Comparison of ENCODE assay signal across 31 mouse cellular contexts in the genomic region with DNA sequence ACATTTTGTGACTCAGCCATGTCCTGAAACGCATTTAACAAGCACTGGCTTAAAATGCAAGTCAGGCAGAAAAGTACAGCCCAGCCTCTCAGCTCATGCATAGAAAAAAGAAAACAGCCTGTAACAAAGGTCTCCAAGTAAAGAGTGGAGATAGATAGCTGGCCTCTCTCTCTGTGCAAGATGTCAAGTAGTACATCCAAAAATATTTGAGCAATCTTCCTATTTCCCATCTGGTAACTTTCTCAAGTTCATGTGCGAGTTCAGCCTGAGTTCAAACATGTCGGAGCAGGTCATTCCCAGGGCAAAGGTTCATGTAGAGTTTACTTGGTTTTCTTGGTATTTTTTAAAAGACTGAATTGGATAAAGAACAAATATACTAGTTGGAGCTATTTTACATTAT. TPM values are rescaled to one million over a fixed set of nuclear protein-coding genes. Genes with fewer than 3 reads are reported as not detected.
DNase-seq lines count a peak whose midpoint lies in the region; ATAC-seq lines count a peak whose summit lies in the region.
"Had no signal": no experiment of that assay in that cellular context is flagged by ENCODE, and none has a peak within 500 bp of the region (broad histone marks: within the 10 kb centered on the region; RNA-seq: fewer than 3 reads in every experiment).

No protein-coding gene starts in this region.

- no peak overlapping the region for H3K4me2 ChIP-seq in heart, embryonic 12.5 days
- no peak overlapping the region for H3K4me2 ChIP-seq in lung, embryonic 16.5 days (ENCODE audit: low read depth, low read length)
- H3K4me2 ChIP-seq: heart, embryonic 15.5 days; limb, embryonic 12.5 days; midbrain, embryonic 12.5 days; neural tube, embryonic 15.5 days had no signal

- H3K27me3 ChIP-seq in heart, embryonic 12.5 days (replicated peaks), result no peaks in the 10 kb centered on the region
- H3K27me3 ChIP-seq in lung, embryonic 16.5 days (ENCODE audit: control insufficient read depth, insufficient read depth, low read depth, low read length), result no peaks in the 10 kb centered on the region
- H3K27me3 ChIP-seq: heart, embryonic 15.5 days; limb, embryonic 12.5 days; midbrain, embryonic 12.5 days; neural tube, embryonic 15.5 days had no signal

- ATAC-seq in heart, embryonic 12.5 days (ENCODE audit: insufficient number of reproducible peaks, low FRiP score), result no peak
- peak; percentile 75 for ATAC-seq in lung, embryonic 16.5 days (ENCODE audit: low read depth)
- ATAC-seq: forebrain, embryonic 16.5 days; hindbrain, embryonic 16.5 days had no signal

- H3K9me3 ChIP-seq in heart, embryonic 12.5 days (replicated peaks), result no peaks in the 10 kb centered on the region; the same call in 1 of the 2 replicates
- H3K9me3 ChIP-seq in lung, embryonic 16.5 days (ENCODE audit: control insufficient read depth, low read length), result no peaks in the 10 kb centered on the region
- H3K9me3 ChIP-seq: forebrain, embryonic 10.5 days; heart, embryonic 15.5 days; hindbrain, embryonic 10.5 days; limb, embryonic 12.5 days; midbrain, embryonic 12.5 days; neural tube, embryonic 15.5 days had no signal

- no peaks in the 10 kb centered on the region for H3K36me3 ChIP-seq in heart, embryonic 12.5 days
- no peaks in the 10 kb centered on the region for H3K36me3 ChIP-seq in lung, embryonic 16.5 days (ENCODE audit: control insufficient read depth, insufficient read depth, low read length)
- H3K36me3 ChIP-seq: forebrain, embryonic 10.5 days; heart, embryonic 15.5 days; hindbrain, embryonic 10.5 days; limb, embryonic 12.5 days; midbrain, embryonic 12.5 days; neural tube, embryonic 15.5 days had no signal

- no peak overlapping the region for H3K4me3 ChIP-seq in heart, embryonic 12.5 days
- H3K4me3 ChIP-seq in lung, embryonic 16.5 days (ENCODE audit: low read length), result no peak overlapping the region
- H3K4me3 ChIP-seq: forebrain, embryonic 10.5 days; heart, embryonic 15.5 days; hindbrain, embryonic 10.5 days; limb, embryonic 12.5 days; midbrain, embryonic 12.5 days; neural tube, embryonic 15.5 days had no signal

- no peaks in the 10 kb centered on the region for H3K4me1 ChIP-seq in heart, embryonic 12.5 days (replicated peaks)
- H3K4me1 ChIP-seq in lung, embryonic 16.5 days (replicated peaks; ENCODE audit: control insufficient read depth, insufficient read depth, low read length), result no peaks in the 10 kb centered on the region
- H3K4me1 ChIP-seq: heart, embryonic 15.5 days; hindbrain, embryonic 10.5 days; limb, embryonic 12.5 days; neural tube, embryonic 15.5 days had no signal

- no peak overlapping the region for H3K27ac ChIP-seq in heart, embryonic 12.5 days (ENCODE audit: poor library complexity, severe bottlenecking)
- H3K27ac ChIP-seq in lung, embryonic 16.5 days (ENCODE audit: low read length), result no peak overlapping the region; the same call in 1 of the 2 replicates
- H3K27ac ChIP-seq: forebrain, embryonic 10.5 days; heart, embryonic 15.5 days; hindbrain, embryonic 10.5 days; limb, embryonic 12.5 days; liver, embryonic 14.5 days; midbrain, embryonic 12.5 days; neural tube, embryonic 15.5 days had no signal

- peak; percentile 16 for DNase-seq in heart, adult 8-10 months (ENCODE audit: low spot score)
- peak; percentile 26 for DNase-seq in kidney, postnatal 14 days
- no peak for DNase-seq in kidney, adult 9 months
- no peak for DNase-seq in lung, postnatal 14 days
- peak; percentile 30 for DNase-seq in lung, postnatal 36 days
- DNase-seq in right cerebral cortex, postnatal 4 days, result no peak
- DNase-seq: cerebellum, adult 11 months; cerebellum, adult 9-11 months; gastrocnemius, postnatal 10 days; kidney, adult 11 months; right cerebral cortex, adult 18-20 months; thymus, adult 18-20 months; thymus, postnatal 4 days had no signal

- H3K9ac ChIP-seq in heart, embryonic 12.5 days, result no peak overlapping the region
- no peak overlapping the region for H3K9ac ChIP-seq in lung, embryonic 16.5 days (ENCODE audit: low read length)
- H3K9ac ChIP-seq: heart, embryonic 15.5 days; limb, embryonic 12.5 days; liver, embryonic 14.5 days; midbrain, embryonic 12.5 days; neural tube, embryonic 15.5 days had no signal

- WGBS in heart, embryonic 12.5 days, result 79% methylated on average over 3 of the region's 3 CpGs
- WGBS in lung, embryonic 16.5 days, result 49% methylated on average over 3 of the region's 3 CpGs

RNA-seq across cellular contexts. Expression of gene Fgg, which starts 36.5 kb away (rescaled TPM):
- under 1 TPM in 1 of 4 experiments, not detected in 3; 0.19 TPM for total RNA-seq in heart, adult 8-10 months (2022)
- 0.32 and 3.1 TPM in 2 replicates for polyA plus RNA-seq in heart, embryonic 12.5 days (2016; fragmentation: Nextera tagmentation; extraction: Ambion mirVana)
- polyA plus RNA-seq in lung, embryonic 16.5 days (2015; fragmentation: Nextera tagmentation; extraction: Ambion mirVana), result 1.5 and 16.1 TPM in 2 replicates
- total RNA-seq: common myeloid progenitor, adult 5-6 weeks; granulocyte monocyte progenitor cell, adult 5-6 weeks; layer of hippocampus, postnatal 14 days; megakaryocyte, adult 5-6 weeks had no signal
- polyA plus RNA-seq: forebrain, embryonic 10.5 days; hindbrain, embryonic 10.5 days; hindbrain, embryonic 16.5 days; limb, embryonic 12.5 days; midbrain, embryonic 12.5 days; neural tube, embryonic 15.5 days; small intestine, adult 2 months had no signal

RNA-seq across cellular contexts. Expression of gene Fga, which starts 54.8 kb away (rescaled TPM):
- not detected for total RNA-seq in heart, adult 8-10 months (2022)
- polyA plus RNA-seq in heart, embryonic 12.5 days (2016; fragmentation: Nextera tagmentation; extraction: Ambion mirVana), result 0.67 and 3.9 TPM in 2 replicates
- 1.9 and 19.9 TPM in 2 replicates for polyA plus RNA-seq in lung, embryonic 16.5 days (2015; fragmentation: Nextera tagmentation; extraction: Ambion mirVana)
- total RNA-seq: common myeloid progenitor, adult 5-6 weeks; ES-E14; granulocyte monocyte progenitor cell, adult 5-6 weeks; layer of hippocampus, adult 18-20 months; layer of hippocampus, postnatal 14 days; megakaryocyte, adult 5-6 weeks had no signal
- polyA plus RNA-seq: forebrain, embryonic 10.5 days; hindbrain, embryonic 10.5 days; hindbrain, embryonic 16.5 days; midbrain, embryonic 12.5 days; small intestine, adult 2 months had no signal

Comparison
In these comparisons a context has a peak if more than half of its experiments do, and no peak if none do; other contexts are left out.
1. DNase-seq: peak in heart, adult 8-10 months (single experiment), kidney, postnatal 14 days (single experiment) and lung, postnatal 36 days (single experiment); none in kidney, adult 9 months (single experiment), lung, postnatal 14 days (single experiment) and right cerebral cortex, postnatal 4 days (single experiment).